Mouse (Mus musculus): ENCODE results near the gene Capg. TPM values are rescaled to one million over a fixed set of nuclear protein-coding genes. Genes with fewer than 3 reads are reported as not detected.
A peak's percentile ranks its signal among the peaks of the same experiment; 100 is the strongest.
"Not testable (repeated sequence)": the region's sequence is repeated elsewhere in the genome, so short reads cannot be mapped to it uniquely, and the experiment has no call there.

Gene Capg
- polyA plus RNA-seq, 1 experiment = 394 TPM

DNA sequence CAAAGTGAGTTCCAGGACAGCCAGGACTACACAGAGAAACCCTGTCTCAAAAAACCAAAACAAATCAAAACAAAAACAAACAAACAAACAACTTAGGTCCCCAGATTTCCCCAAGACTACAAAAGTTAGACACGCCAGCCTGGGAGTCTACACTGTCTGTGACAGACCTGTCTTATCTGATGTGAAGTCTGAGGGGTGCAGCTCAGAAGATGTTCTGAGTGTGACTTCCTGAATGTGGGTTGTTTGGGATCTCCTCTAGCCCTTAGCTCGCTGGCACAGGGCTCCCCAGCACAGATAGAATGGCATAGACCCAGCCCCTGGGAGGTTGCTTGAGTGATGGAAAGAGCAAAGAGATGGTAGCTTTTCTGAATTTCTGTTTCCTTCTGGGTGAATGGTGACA lies 20.0 kb upstream of the Capg start:
- Histone ChIP-seq H3K4me2 (ENCODE audit: low read depth) (no peak overlapping the region), H3K36me3 (ENCODE audit: control insufficient read depth, insufficient read depth) (no peaks in the 10 kb centered on the region), H3K4me3 (no peak overlapping the region), H3K27me3 (ENCODE audit: control insufficient read depth, insufficient read depth, insufficient read length) (no peaks in the 10 kb centered on the region), H3ac (ENCODE audit: control insufficient read depth, insufficient read length) (no peak overlapping the region), H3K79me2 (ENCODE audit: control insufficient read depth, insufficient read depth) (no peaks in the 10 kb centered on the region)
- no peak for TF ChIP-seq E2F4 (IDR thresholded peaks at IDR 0.05; ENCODE audit: insufficient read depth)
- TF ChIP-seq POLR2AphosphoS2 (IDR thresholded peaks at IDR 0.05; ENCODE audit: insufficient read length, low read depth) = no peak
- TF ChIP-seq REST (IDR thresholded peaks at IDR 0.05; ENCODE audit: insufficient read depth, insufficient read length) = no peak
- TF ChIP-seq TCF12 (IDR thresholded peaks at IDR 0.05; ENCODE audit: insufficient read depth, poor library complexity, severe bottlenecking) = no peak
- TF ChIP-seq POLR2A (IDR thresholded peaks at IDR 0.05; ENCODE audit: insufficient read length, low read depth) = no peak
- TF ChIP-seq TCF3 (IDR thresholded peaks at IDR 0.05; ENCODE audit: insufficient read length, low read depth) = no peak
- no peak for TF ChIP-seq SRF (IDR thresholded peaks at IDR 0.05; ENCODE audit: control insufficient read depth, insufficient read length, low read depth)
- TF ChIP-seq CEBPB (IDR thresholded peaks at IDR 0.05; ENCODE audit: insufficient read depth, poor library complexity, severe bottlenecking) = no peak
- TF ChIP-seq MYOD1 (IDR thresholded peaks at IDR 0.05; ENCODE audit: control insufficient read depth in 1 of 3, insufficient read length in 2 of 3, low read depth in 2 of 3) = no peak
- TF ChIP-seq MYOG (IDR thresholded peaks at IDR 0.05; ENCODE audit: control insufficient read depth in 1 of 3, insufficient read depth in 1 of 3, insufficient read length in 2 of 3, low read depth in 2 of 3) = no peak

GRCm38 (mm10) chr6:72527070-72527469 lies 17.1 kb upstream of the Capg start:
- no peaks in the 10 kb centered on the region for H3K36me3 ChIP-seq (ENCODE audit: control insufficient read depth, insufficient read depth)
- H3K27me3 ChIP-seq (ENCODE audit: control insufficient read depth, insufficient read depth, insufficient read length) = no peaks in the 10 kb centered on the region
- TF ChIP-seq MYOG (IDR thresholded peaks at IDR 0.05; ENCODE audit: control insufficient read depth in 1 of 3, insufficient read depth in 1 of 3, insufficient read length in 2 of 3, low read depth in 2 of 3) = no peak
- TF ChIP-seq REST (IDR thresholded peaks at IDR 0.05; ENCODE audit: insufficient read depth, insufficient read length) = no peak
- no peak for TF ChIP-seq TCF12 (IDR thresholded peaks at IDR 0.05; ENCODE audit: insufficient read depth, poor library complexity, severe bottlenecking)
- TF ChIP-seq E2F4 (IDR thresholded peaks at IDR 0.05; ENCODE audit: insufficient read depth) = no peak
- TF ChIP-seq SRF (IDR thresholded peaks at IDR 0.05; ENCODE audit: control insufficient read depth, insufficient read length, low read depth) = no peak
- TF ChIP-seq POLR2AphosphoS2 (IDR thresholded peaks at IDR 0.05; ENCODE audit: insufficient read length, low read depth) = no peak
- TF ChIP-seq USF1 (IDR thresholded peaks at IDR 0.05; ENCODE audit: low read depth) = no peak
- no peak for TF ChIP-seq CEBPB (IDR thresholded peaks at IDR 0.05; ENCODE audit: insufficient read depth, poor library complexity, severe bottlenecking)
- no peak for TF ChIP-seq TCF3 (IDR thresholded peaks at IDR 0.05; ENCODE audit: insufficient read length, low read depth)
- TF ChIP-seq MYOD1 (IDR thresholded peaks at IDR 0.05; ENCODE audit: control insufficient read depth in 1 of 3, insufficient read length in 2 of 3, low read depth in 2 of 3) = no peak
- no peak for TF ChIP-seq POLR2A (IDR thresholded peaks at IDR 0.05; ENCODE audit: insufficient read length, low read depth)
- TF ChIP-seq MAX (IDR thresholded peaks at IDR 0.05; ENCODE audit: low read depth) = no peak
- H3K4me2 ChIP-seq (ENCODE audit: low read depth) = no peak overlapping the region
- no peak overlapping the region for H3ac ChIP-seq (ENCODE audit: control insufficient read depth, insufficient read length)
- no peak overlapping the region for H3K4me3 ChIP-seq
- H3K79me2 ChIP-seq (ENCODE audit: control insufficient read depth, insufficient read depth) = no peaks in the 10 kb centered on the region

GRCm38 (mm10) chr6:72528410-72529151 lies 15.6 kb upstream of the Capg start:
- Histone ChIP-seq H3K27me3 (ENCODE audit: control insufficient read depth, insufficient read depth, insufficient read length) (no peaks in the 10 kb centered on the region), H3K36me3 (ENCODE audit: control insufficient read depth, insufficient read depth) (no peaks in the 10 kb centered on the region), H3K79me2 (ENCODE audit: control insufficient read depth, insufficient read depth) (no peaks in the 10 kb centered on the region), H3K4me2 (ENCODE audit: low read depth) (no peak overlapping the region), H3ac (ENCODE audit: control insufficient read depth, insufficient read length) (no peak overlapping the region), H3K4me3 (no peak overlapping the region)
- TF ChIP-seq REST (IDR thresholded peaks at IDR 0.05; ENCODE audit: insufficient read depth, insufficient read length) (no peak), POLR2AphosphoS2 (IDR thresholded peaks at IDR 0.05; ENCODE audit: insufficient read length, low read depth) (no peak), E2F4 (IDR thresholded peaks at IDR 0.05; ENCODE audit: insufficient read depth) (no peak), USF1 (IDR thresholded peaks at IDR 0.05; ENCODE audit: low read depth) (no peak), TCF12 (IDR thresholded peaks at IDR 0.05; ENCODE audit: insufficient read depth, poor library complexity, severe bottlenecking) (no peak), MAX (IDR thresholded peaks at IDR 0.05; ENCODE audit: low read depth) (no peak), CEBPB (IDR thresholded peaks at IDR 0.05; ENCODE audit: insufficient read depth, poor library complexity, severe bottlenecking) (no peak), MYOD1 (IDR thresholded peaks at IDR 0.05; ENCODE audit: control insufficient read depth in 1 of 3, insufficient read length in 2 of 3, low read depth in 2 of 3) (no peak)

DNA sequence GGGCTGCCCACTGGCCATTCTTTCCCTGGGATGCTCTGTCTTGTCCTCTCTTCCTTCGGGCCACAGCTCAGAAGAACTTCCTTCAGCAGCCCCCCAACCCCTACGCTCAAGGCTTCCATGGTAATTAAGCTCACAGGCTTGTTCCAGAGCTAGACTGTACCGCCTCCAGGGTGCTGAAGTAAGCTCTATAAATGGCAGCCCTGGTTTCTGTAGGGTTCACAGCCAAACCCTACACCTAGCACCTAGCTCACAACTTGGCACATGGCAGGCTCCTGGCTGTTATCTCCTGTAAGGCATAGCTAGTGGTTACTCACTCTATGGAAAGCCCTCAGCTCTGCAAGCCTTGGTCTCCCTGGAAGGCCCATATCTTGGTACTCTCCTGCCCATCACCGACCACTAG lies 11.6 kb upstream of the Capg start:
- TF ChIP-seq POLR2A (IDR thresholded peaks at IDR 0.05; ENCODE audit: insufficient read length, low read depth) (no peak), POLR2AphosphoS2 (IDR thresholded peaks at IDR 0.05; ENCODE audit: insufficient read length, low read depth) (no peak), USF1 (IDR thresholded peaks at IDR 0.05; ENCODE audit: low read depth) (no peak), CEBPB (IDR thresholded peaks at IDR 0.05; ENCODE audit: insufficient read depth, poor library complexity, severe bottlenecking) (no peak), MAX (IDR thresholded peaks at IDR 0.05; ENCODE audit: low read depth) (no peak), TCF3 (IDR thresholded peaks at IDR 0.05; ENCODE audit: insufficient read length, low read depth) (no peak), TCF12 (IDR thresholded peaks at IDR 0.05; ENCODE audit: insufficient read depth, poor library complexity, severe bottlenecking) (no peak), SRF (IDR thresholded peaks at IDR 0.05; ENCODE audit: control insufficient read depth, insufficient read length, low read depth) (no peak), REST (IDR thresholded peaks at IDR 0.05; ENCODE audit: insufficient read depth, insufficient read length) (no peak)
- H3K79me2 ChIP-seq (ENCODE audit: control insufficient read depth, insufficient read depth) = no peaks in the 10 kb centered on the region
- no peaks in the 10 kb centered on the region for H3K36me3 ChIP-seq (ENCODE audit: control insufficient read depth, insufficient read depth)
- H3K4me2 ChIP-seq (ENCODE audit: low read depth) = no peak overlapping the region
- H3ac ChIP-seq (ENCODE audit: control insufficient read depth, insufficient read length) = no peak overlapping the region
- H3K4me3 ChIP-seq = no peak overlapping the region
- no peaks in the 10 kb centered on the region for H3K27me3 ChIP-seq (ENCODE audit: control insufficient read depth, insufficient read depth, insufficient read length)

DNA sequence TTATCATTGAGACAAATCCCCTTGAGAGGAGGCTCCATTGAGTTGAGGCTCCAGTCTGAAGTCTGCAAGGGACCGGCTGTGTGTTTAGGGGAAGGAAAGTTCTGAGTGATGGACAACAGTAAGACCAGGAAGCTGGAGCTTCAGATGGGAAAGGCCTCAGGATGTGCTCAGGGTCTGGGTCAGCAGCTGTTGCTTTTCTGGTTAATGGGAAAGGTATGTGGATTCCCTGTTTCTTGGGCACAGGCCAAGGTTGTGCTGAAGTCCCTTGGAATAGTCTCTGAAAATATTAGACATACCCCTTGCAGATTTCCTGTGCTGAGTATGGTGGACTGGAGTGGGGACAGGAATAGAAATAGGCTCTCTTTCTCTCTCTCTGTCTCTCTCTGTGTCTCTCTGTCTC lies 10.6 kb upstream of the Capg start:
- peak overlapping the region; percentile 39 for H3K4me2 ChIP-seq (ENCODE audit: low read depth)
- H3K36me3 ChIP-seq (ENCODE audit: control insufficient read depth, insufficient read depth); H3K79me2 ChIP-seq (ENCODE audit: control insufficient read depth, insufficient read depth); H3K27me3 ChIP-seq (ENCODE audit: control insufficient read depth, insufficient read depth, insufficient read length); H3ac ChIP-seq (ENCODE audit: control insufficient read depth, insufficient read length); H3K4me3 ChIP-seq: not testable (repeated sequence)

Data from myocyte (in vitro differentiated cells).